Mouse (Mus musculus): ENCODE results near the gene 1700016D06Rik. TPM values are rescaled to one million over a fixed set of nuclear protein-coding genes. Genes with fewer than 3 reads are reported as not detected.

The 1700016D06Rik gene
- polyA plus RNA-seq (2015; fragmentation: Nextera tagmentation; extraction: Ambion mirVana), result not detected in 2 replicates

GRCm38 (mm10) chr8:11701033-11701362 is at the start of gene 1700016D06Rik:
1700016D06Rik (minus strand) TSS chr8:11701063.
- peak within 1 kb of the TSS; percentile 12; the same call in 1 of the 2 replicates for H3K9ac ChIP-seq
- H3K36me3 ChIP-seq, result no peaks in the 10 kb centered on the region
- no peaks in the 10 kb centered on the region for H3K9me3 ChIP-seq
- ATAC-seq (ENCODE audit: low FRiP score, low read depth), result no peak
- H3K4me1 ChIP-seq (replicated peaks), result peaks cover 4% of the 10 kb centered on the region; the same call in 1 of the 2 replicates
- no peaks in the 10 kb centered on the region for H3K27me3 ChIP-seq
- H3K4me3 ChIP-seq, result peak within 1 kb of the TSS; percentile 9; the same call in 1 of the 2 replicates
- H3K27ac ChIP-seq (replicated peaks), result no peak within 1 kb of the TSS
- WGBS, result 67% methylated on average over 6 of the region's 6 CpGs
- peak within 1 kb of the TSS; percentile 48 for H3K4me2 ChIP-seq

- Histone ChIP-seq H3K27ac (replicated peaks) (no peak overlapping the region), H3K4me2 (no peak overlapping the region), H3K27me3 (no peaks in the 10 kb centered on the region), H3K9me3 (no peaks in the 10 kb centered on the region), H3K36me3 (no peaks in the 10 kb centered on the region), H3K4me1 (replicated peaks) (peaks cover 4% of the 10 kb centered on the region; the same call in 1 of the 2 replicates), H3K4me3 (no peak overlapping the region), H3K9ac (no peak overlapping the region)
- 67% methylated on average over 6 of the region's 6 CpGs for WGBS
- no peak for ATAC-seq (ENCODE audit: low FRiP score, low read depth)
Measured at GRCm38 (mm10) chr8:11749472-11749871, 48.6 kb upstream of the 1700016D06Rik start.

- H3K36me3 ChIP-seq, result no peaks in the 10 kb centered on the region
- peaks cover 4% of the 10 kb centered on the region; the same call in 1 of the 2 replicates for H3K4me1 ChIP-seq (replicated peaks)
- WGBS, result 86% methylated on average over 11 of the region's 11 CpGs
- no peaks in the 10 kb centered on the region for H3K27me3 ChIP-seq
- ATAC-seq (ENCODE audit: low FRiP score, low read depth), result no peak
- H3K27ac ChIP-seq (replicated peaks), result no peak overlapping the region
- no peak overlapping the region for H3K4me3 ChIP-seq
- no peak overlapping the region for H3K4me2 ChIP-seq
- no peak overlapping the region for H3K9ac ChIP-seq
- no peaks in the 10 kb centered on the region for H3K9me3 ChIP-seq
Measured at GRCm38 (mm10) chr8:11746850-11747600, 46.2 kb upstream of the 1700016D06Rik start.

- WGBS, result 79% methylated on average over 10 of the region's 10 CpGs
- H3K36me3 ChIP-seq, result peaks cover 10% of the 10 kb centered on the region
- no peaks in the 10 kb centered on the region for H3K9me3 ChIP-seq
- ATAC-seq (ENCODE audit: low FRiP score, low read depth), result no peak
- H3K27me3 ChIP-seq, result no peaks in the 10 kb centered on the region
- no peak overlapping the region for H3K4me3 ChIP-seq
- H3K4me2 ChIP-seq, result no peak overlapping the region
- no peaks in the 10 kb centered on the region; the same call in 1 of the 2 replicates for H3K4me1 ChIP-seq (replicated peaks)
- no peak overlapping the region for H3K9ac ChIP-seq
- no peak overlapping the region for H3K27ac ChIP-seq (replicated peaks)
Measured at GRCm38 (mm10) chr8:11743580-11743979, 42.7 kb upstream of the 1700016D06Rik start.

GRCm38 (mm10) chr8:11740857-11741256 is 40.0 kb upstream of the 1700016D06Rik start:
- H3K27me3 ChIP-seq, result no peaks in the 10 kb centered on the region
- 85% methylated on average over 2 of the region's 2 CpGs for WGBS
- H3K27ac ChIP-seq (replicated peaks), result no peak overlapping the region
- no peak overlapping the region for H3K4me3 ChIP-seq
- peaks cover 16% of the 10 kb centered on the region for H3K36me3 ChIP-seq
- no peaks in the 10 kb centered on the region for H3K9me3 ChIP-seq
- no peak for ATAC-seq (ENCODE audit: low FRiP score, low read depth)
- no peaks in the 10 kb centered on the region; the same call in 1 of the 2 replicates for H3K4me1 ChIP-seq (replicated peaks)
- no peak overlapping the region for H3K9ac ChIP-seq
- H3K4me2 ChIP-seq, result no peak overlapping the region

GRCm38 (mm10) chr8:11739082-11739481 is 38.2 kb upstream of the 1700016D06Rik start:
- no peaks in the 10 kb centered on the region for H3K27me3 ChIP-seq
- H3K9me3 ChIP-seq, result no peaks in the 10 kb centered on the region
- H3K27ac ChIP-seq (replicated peaks), result no peak overlapping the region
- H3K4me1 ChIP-seq (replicated peaks), result 0 out of 2 replicates have a peak, but pooled peaks cover 4% of the 10 kb centered on the region
- H3K36me3 ChIP-seq, result peaks cover 16% of the 10 kb centered on the region
- no peak overlapping the region for H3K4me3 ChIP-seq
- no peak for ATAC-seq (ENCODE audit: low FRiP score, low read depth)
- H3K4me2 ChIP-seq, result no peak overlapping the region
- H3K9ac ChIP-seq, result no peak overlapping the region
- WGBS, result 88% methylated on average over 5 of the region's 5 CpGs

- 0 out of 2 replicates have a peak, but pooled peaks cover 4% of the 10 kb centered on the region for H3K4me1 ChIP-seq (replicated peaks)
- no peak overlapping the region for H3K4me3 ChIP-seq
- no peak overlapping the region for H3K27ac ChIP-seq (replicated peaks)
- no peaks in the 10 kb centered on the region for H3K9me3 ChIP-seq
- H3K27me3 ChIP-seq, result no peaks in the 10 kb centered on the region
- H3K9ac ChIP-seq, result no peak overlapping the region
- H3K4me2 ChIP-seq, result no peak overlapping the region
- ATAC-seq (ENCODE audit: low FRiP score, low read depth), result no peak
- H3K36me3 ChIP-seq, result peaks cover 16% of the 10 kb centered on the region
- 85% methylated on average over 6 of the region's 6 CpGs for WGBS
Measured at GRCm38 (mm10) chr8:11737096-11737495, 36.2 kb upstream of the 1700016D06Rik start.

GRCm38 (mm10) chr8:11735672-11736235 is 34.9 kb upstream of the 1700016D06Rik start:
- Histone ChIP-seq H3K27me3 (no peaks in the 10 kb centered on the region), H3K36me3 (peaks cover 16% of the 10 kb centered on the region)
- WGBS, result 86% methylated on average over 15 of the region's 15 CpGs

GRCm38 (mm10) chr8:11730271-11730940 is 29.5 kb upstream of the 1700016D06Rik start:
- no peaks in the 10 kb centered on the region for H3K9me3 ChIP-seq
- no peaks in the 10 kb centered on the region for H3K36me3 ChIP-seq
- H3K27me3 ChIP-seq, result no peaks in the 10 kb centered on the region
- no peak for ATAC-seq (ENCODE audit: low FRiP score, low read depth)
- peaks cover 37% of the 10 kb centered on the region for H3K4me1 ChIP-seq (replicated peaks)
- WGBS, result 61% methylated on average over 12 of the region's 12 CpGs
- H3K27ac ChIP-seq (replicated peaks), result no peak overlapping the region
- peak overlapping the region; percentile 65; the same call in 1 of the 2 replicates for H3K4me3 ChIP-seq
- H3K4me2 ChIP-seq, result peak overlapping the region; percentile 65
- no peak overlapping the region for H3K9ac ChIP-seq

More at GRCm38 (mm10) chr8:11735672-11736235, 34.9 kb upstream of the 1700016D06Rik start:
- H3K4me2 ChIP-seq, result no peak overlapping the region
- no peak overlapping the region for H3K27ac ChIP-seq (replicated peaks)
- H3K9ac ChIP-seq, result no peak overlapping the region
- peaks cover 11% of the 10 kb centered on the region for H3K4me1 ChIP-seq (replicated peaks)
- no peak for ATAC-seq (ENCODE audit: low FRiP score, low read depth)
- no peak overlapping the region for H3K4me3 ChIP-seq
- no peaks in the 10 kb centered on the region for H3K9me3 ChIP-seq

GRCm38 (mm10) chr8:11728482-11729295 is 27.8 kb upstream of the 1700016D06Rik start:
- H3K36me3 ChIP-seq, result no peaks in the 10 kb centered on the region
- H3K4me2 ChIP-seq, result peak overlapping the region; percentile 65
- peak; percentile 42; the same call in 1 of the 2 replicates for ATAC-seq (ENCODE audit: low FRiP score, low read depth)
- 0 out of 2 replicates have a peak, but pooled peaks cover 4% of the 10 kb centered on the region for H3K27me3 ChIP-seq
- H3K4me3 ChIP-seq, result peak overlapping the region; percentile 65
- WGBS, result under 1% methylated on average over 56 of the region's 61 CpGs
- peaks cover 33% of the 10 kb centered on the region for H3K4me1 ChIP-seq (replicated peaks)
- peak overlapping the region; percentile 93 for H3K9ac ChIP-seq
- no peaks in the 10 kb centered on the region for H3K9me3 ChIP-seq
- peak overlapping the region; percentile 100 for H3K27ac ChIP-seq (replicated peaks)

All from hindbrain, embryonic 15.5 days (tissue).